Mouse (Mus musculus) lung, embryonic 14.5 days (tissue): ENCODE results near the gene Cacna1c. TPM values are rescaled to one million over a fixed set of nuclear protein-coding genes. Genes with fewer than 3 reads are reported as not detected.

Source experiments
- ATAC-seq: fragments of 200-750 bp; cut with Nextera tagmentation; 2 replicates; pipeline ENCODE4 v1.8.0; 2017; ENCODE audit warnings: mild to moderate bottlenecking, moderate TSS enrichment, moderate library complexity; ENCODE audit not compliant: insufficient read depth
- DNase-seq: peaks from one replicate; pipeline ENCODE4 v3.0.0-alpha.2; 2015
- H3K27ac ChIP-seq: fragments of 300-500 bp; sonication (generic); 2 replicates; pipeline ENCODE4 v1.5.1; 2014; ENCODE audit warnings: low read depth, mild to moderate bottlenecking, moderate library complexity
- H3K27me3 ChIP-seq: fragments of 300-500 bp; sonication (generic); 2 replicates; pipeline ENCODE4 v1.6.1; 2014; ENCODE audit warnings: low read length, control low read depth; ENCODE audit not compliant: insufficient read depth
- H3K36me3 ChIP-seq: fragments of 300-500 bp; sonication (generic); 2 replicates; pipeline ENCODE4 v1.6.1; 2014; ENCODE audit warnings: control low read depth; ENCODE audit not compliant: insufficient read depth
- H3K4me1 ChIP-seq: fragments of 300-500 bp; sonication (generic); 2 replicates; pipeline ENCODE4 v1.6.1; 2014; ENCODE audit warnings: antibody characterized with exemption, control low read depth; ENCODE audit not compliant: insufficient read depth
- H3K4me2 ChIP-seq: fragments of 300-500 bp; sonication (generic); 2 replicates; pipeline ENCODE4 v1.6.1; 2014; ENCODE audit warnings: mild to moderate bottlenecking
- H3K4me3 ChIP-seq: fragments of 300-500 bp; sonication (generic); 2 replicates; pipeline ENCODE4 v1.5.1; 2014; ENCODE audit warnings: low read depth, low read length
- H3K9ac ChIP-seq: fragments of 300-500 bp; sonication (generic); 2 replicates; pipeline ENCODE4 v1.6.1; 2014
- H3K9me3 ChIP-seq: fragments of 300-500 bp; sonication (generic); 2 replicates; pipeline ENCODE4 v1.6.1; 2016; ENCODE audit warnings: low read depth, low read length, control low read depth
- CTCF ChIP-seq: IDR thresholded peaks from 2 replicates; pipeline ENCODE4 v1.5.1; 2016; ENCODE audit warnings: antibody characterized with exemption, low read depth
- WGBS: fragments of 180-500 bp; shearing (Covaris S2); extraction: QIAGEN DNeasy Blood & Tissue Kit; methylation state at CpG from one replicate; pipeline ENCODE4 v1.1.7; 2014; 5-methylcytosine and 5-hydroxymethylcytosine counted together
- polyA plus RNA-seq: library from polyadenylated mRNA; unstranded; fragments of >200 nt; fragmentation: Nextera tagmentation; extraction: Ambion mirVana; gene quantifications from 2 replicates; pipeline ENCODE4 v1.2.1, GENCODE M21; 2014

Cacna1c gene
- polyA plus RNA-seq, 1 experiment from 2014 or later = 10.6 TPM

GRCm38 (mm10) chr6:118965577-118965976 lies 230.6 kb downstream of the Cacna1c start:
- 77% methylated on average over 2 of the region's 2 CpGs for WGBS
- DNase-seq = no peak

GRCm38 (mm10) chr6:118963806-118964205 lies 232.4 kb downstream of the Cacna1c start:
- TF ChIP-seq CTCF = no peak
- ATAC-seq (peak; percentile 57; the same call in 1 of the 2 replicates), DNase-seq (peak; percentile 44)
- peak overlapping the region; percentile 70; the same call in 1 of the 2 replicates for H3K27ac ChIP-seq
- WGBS = 31% methylated on average over 6 of the region's 6 CpGs
- H3K9ac ChIP-seq = no peak overlapping the region
- no peaks in the 10 kb centered on the region for H3K9me3 ChIP-seq
- H3K4me1 ChIP-seq = peaks cover 20% of the 10 kb centered on the region
- H3K36me3 ChIP-seq = no peaks in the 10 kb centered on the region
- H3K4me3 ChIP-seq = no peak overlapping the region
- no peaks in the 10 kb centered on the region for H3K27me3 ChIP-seq
- H3K4me2 ChIP-seq = peak overlapping the region; percentile 4; the same call in 1 of the 2 replicates

More at GRCm38 (mm10) chr6:118965577-118965976, 230.6 kb downstream of the Cacna1c start:
- Histone ChIP-seq H3K4me3 (no peak overlapping the region), H3K27ac (no peak overlapping the region), H3K9ac (no peak overlapping the region), H3K4me1 (peaks cover 20% of the 10 kb centered on the region), H3K4me2 (no peak overlapping the region), H3K27me3 (no peaks in the 10 kb centered on the region), H3K9me3 (no peaks in the 10 kb centered on the region), H3K36me3 (no peaks in the 10 kb centered on the region)
- no peak for TF ChIP-seq CTCF
- ATAC-seq = no peak

DNA sequence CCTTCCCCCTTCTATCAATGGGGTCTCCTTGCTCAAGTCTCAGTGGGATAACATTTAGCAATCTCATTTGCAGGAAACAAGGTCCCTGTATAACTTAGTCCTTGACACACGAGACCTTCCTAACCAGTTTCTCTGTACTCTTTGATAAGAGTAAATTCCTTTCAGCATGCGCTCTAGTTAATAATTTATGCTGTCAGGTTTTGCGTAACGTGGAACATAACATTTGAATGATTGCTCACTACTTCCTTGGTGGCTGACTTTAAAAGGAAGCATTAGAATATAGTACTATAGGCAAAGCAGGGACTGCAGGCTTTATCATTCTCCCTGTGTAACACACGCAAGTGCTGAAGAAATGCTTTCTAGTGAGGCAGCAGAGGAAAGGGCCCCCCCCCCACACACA lies 232.9 kb downstream of the Cacna1c start:
- Histone ChIP-seq H3K36me3 (no peaks in the 10 kb centered on the region), H3K4me1 (peaks cover 20% of the 10 kb centered on the region), H3K27ac (peak overlapping the region; percentile 70; the same call in 1 of the 2 replicates), H3K9me3 (no peaks in the 10 kb centered on the region), H3K9ac (no peak overlapping the region), H3K27me3 (no peaks in the 10 kb centered on the region), H3K4me2 (peak overlapping the region; percentile 4; the same call in 1 of the 2 replicates), H3K4me3 (no peak overlapping the region)
- WGBS = 29% methylated on average over 5 of the region's 5 CpGs
- no peak for TF ChIP-seq CTCF
- ATAC-seq (peak; percentile 47; the same call in 1 of the 2 replicates), DNase-seq (peak; percentile 71)

DNA sequence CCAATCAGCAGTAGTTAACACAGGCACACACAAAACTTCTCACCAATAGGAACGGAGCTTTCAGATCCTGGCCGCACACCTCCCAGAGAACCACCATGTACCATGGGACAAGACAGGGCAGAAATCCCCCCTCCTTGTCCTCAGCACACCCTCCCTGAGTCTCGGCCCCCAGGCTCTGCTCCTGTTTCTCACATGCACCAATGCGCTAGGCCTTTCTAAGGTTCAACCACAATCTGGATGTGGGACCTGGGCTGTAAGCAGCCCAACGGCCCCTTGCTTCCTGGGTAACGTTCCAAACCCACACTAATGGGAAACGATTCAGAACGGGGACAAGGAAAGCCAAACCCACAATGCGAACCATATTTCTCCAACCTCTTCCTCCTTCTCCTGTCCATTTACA lies 237.7 kb downstream of the Cacna1c start:
- no peak overlapping the region for H3K9ac ChIP-seq
- DNase-seq (no peak), ATAC-seq (no peak)
- no peaks in the 10 kb centered on the region for H3K27me3 ChIP-seq
- no peak overlapping the region for H3K4me2 ChIP-seq
- TF ChIP-seq CTCF = no peak
- no peak overlapping the region for H3K4me3 ChIP-seq
- no peaks in the 10 kb centered on the region for H3K9me3 ChIP-seq
- H3K27ac ChIP-seq = no peak overlapping the region
- peaks cover 10% of the 10 kb centered on the region for H3K4me1 ChIP-seq
- 95% methylated on average over 9 of the region's 9 CpGs for WGBS
- H3K36me3 ChIP-seq = no peaks in the 10 kb centered on the region

GRCm38 (mm10) chr6:118956234-118956633 lies 240.0 kb downstream of the Cacna1c start:
- no peaks in the 10 kb centered on the region for H3K9me3 ChIP-seq
- 79% methylated on average over 4 of the region's 4 CpGs for WGBS
- no peaks in the 10 kb centered on the region for H3K36me3 ChIP-seq
- no peak overlapping the region for H3K4me3 ChIP-seq
- H3K4me2 ChIP-seq = no peak overlapping the region
- H3K4me1 ChIP-seq = no peaks in the 10 kb centered on the region; the same call in 1 of the 2 replicates
- DNase-seq (no peak), ATAC-seq (no peak)
- H3K27ac ChIP-seq = no peak overlapping the region
- H3K9ac ChIP-seq = no peak overlapping the region
- TF ChIP-seq CTCF = no peak
- no peaks in the 10 kb centered on the region for H3K27me3 ChIP-seq

DNA sequence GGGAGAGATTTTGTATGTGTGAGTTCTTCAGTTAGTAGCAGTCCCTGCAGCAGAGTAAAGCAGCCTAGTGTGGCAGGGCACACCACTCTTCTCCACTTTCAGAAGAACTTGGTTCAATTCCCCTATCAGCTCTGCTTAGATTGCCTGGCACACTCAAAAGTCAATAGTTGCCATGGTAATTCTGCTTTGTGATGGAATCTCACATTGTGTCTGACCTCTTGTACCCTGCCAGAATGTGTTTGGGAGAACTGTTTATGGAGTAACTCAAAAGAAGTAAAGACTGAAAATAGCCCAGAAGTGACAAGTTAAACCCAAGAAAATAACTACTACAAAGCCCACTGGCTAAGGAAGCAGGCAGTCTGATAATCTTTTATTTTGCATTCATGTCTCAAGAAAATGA lies 240.4 kb downstream of the Cacna1c start:
- DNase-seq = peak; percentile 54

DNA sequence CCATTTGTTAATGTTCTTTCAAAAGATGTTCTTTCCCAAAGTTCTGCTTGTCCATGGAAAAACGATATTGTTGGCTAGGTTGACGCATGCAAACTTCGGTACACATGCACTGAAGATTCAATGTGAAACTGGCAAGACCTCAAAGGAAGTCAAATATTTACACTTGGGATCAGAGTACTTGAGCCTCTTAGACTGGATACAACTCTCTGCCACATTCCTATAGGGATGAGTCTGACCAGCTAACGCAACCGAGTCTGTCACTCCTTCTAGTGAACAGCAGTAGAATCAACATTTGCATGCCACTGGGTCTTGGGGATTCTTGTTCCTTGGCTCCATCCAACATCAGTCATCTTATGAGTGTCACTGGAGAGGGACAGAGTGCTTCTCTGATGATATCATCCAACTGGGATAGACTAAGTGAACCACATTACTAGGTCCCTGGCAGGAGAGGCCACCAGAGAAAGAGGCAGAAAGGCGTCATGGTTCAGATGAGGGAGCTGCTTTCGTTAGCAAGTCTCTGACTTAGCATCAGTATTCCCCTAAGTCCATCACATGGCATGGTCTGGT lies 241.1 kb downstream of the Cacna1c start:
- DNase-seq = peak; percentile 52
- Histone ChIP-seq H3K4me3 (no peak overlapping the region), H3K36me3 (no peaks in the 10 kb centered on the region), H3K4me1 (peaks cover 5% of the 10 kb centered on the region), H3K9ac (no peak overlapping the region), H3K27ac (no peak overlapping the region), H3K4me2 (no peak overlapping the region), H3K27me3 (no peaks in the 10 kb centered on the region), H3K9me3 (no peaks in the 10 kb centered on the region)
- 63% methylated on average over 7 of the region's 7 CpGs for WGBS
- TF ChIP-seq CTCF = no peak
- ATAC-seq = peak; percentile 44; the same call in 1 of the 2 replicates

More for the DNA sequence above, 240.4 kb downstream of the Cacna1c start:
- Histone ChIP-seq H3K27ac (no peak overlapping the region), H3K9ac (no peak overlapping the region), H3K27me3 (no peaks in the 10 kb centered on the region), H3K4me3 (no peak overlapping the region), H3K9me3 (no peaks in the 10 kb centered on the region), H3K4me1 (no peaks in the 10 kb centered on the region; the same call in 1 of the 2 replicates), H3K4me2 (no peak overlapping the region), H3K36me3 (no peaks in the 10 kb centered on the region)
- ATAC-seq = no peak
- no peak for TF ChIP-seq CTCF
